Mouse (Mus musculus) C2C12 (cell line): ENCODE data around the gene Rps26. TPM values are rescaled to one million over a fixed set of nuclear protein-coding genes. Genes with fewer than 3 reads are reported as not detected.
"Not testable (repeated sequence)": the region's sequence is repeated elsewhere in the genome, so short reads cannot be mapped to it uniquely, and the experiment has no call there.

Source experiments
- H3K27me3 ChIP-seq: one replicate; pipeline ENCODE4 v1.6.1; 2011; ENCODE audit not compliant: control insufficient read depth, insufficient read depth, insufficient read length
- H3K36me3 ChIP-seq: one replicate; pipeline ENCODE4 v1.6.1; 2011; ENCODE audit not compliant: control insufficient read depth, insufficient read depth
- H3K4me3 ChIP-seq: one replicate; pipeline ENCODE4 v1.5.1; 2011; ENCODE audit warnings: mild to moderate bottlenecking, control low read depth; ENCODE audit not compliant: poor library complexity, insufficient read depth, severe bottlenecking
- H3K79me2 ChIP-seq: one replicate; pipeline ENCODE4 v1.6.1; 2011; ENCODE audit not compliant: control insufficient read depth, insufficient read depth
- H3K79me3 ChIP-seq: one replicate; pipeline ENCODE4 v1.6.1; 2011; ENCODE audit warnings: low read depth, control low read depth
- H3ac ChIP-seq: one replicate; pipeline ENCODE3; 2011; ENCODE audit warnings: low read depth; ENCODE audit not compliant: control insufficient read depth, insufficient read length
- CEBPB ChIP-seq: IDR thresholded peaks from one replicate; pipeline ENCODE4 v1.6.1; 2011; ENCODE audit warnings: low read depth, mild to moderate bottlenecking, control low read depth, moderate library complexity
- CTCF ChIP-seq: IDR thresholded peaks from one replicate; pipeline ENCODE4 v1.5.1; 2011; ENCODE audit not compliant: control insufficient read depth, insufficient read depth, insufficient read length
- FOSL1 ChIP-seq: IDR thresholded peaks from one replicate; pipeline ENCODE4 v1.8.0; 2011; ENCODE audit warnings: mild to moderate bottlenecking, low read length; ENCODE audit not compliant: poor library complexity, insufficient read depth, severe bottlenecking
- MAX ChIP-seq: IDR thresholded peaks from one replicate; pipeline ENCODE4 v1.6.1; 2011; ENCODE audit warnings: mild to moderate bottlenecking, control low read depth
- MYOD1 ChIP-seq: IDR thresholded peaks from one replicate; pipeline ENCODE4 v1.6.1; 2011; ENCODE audit warnings: low read depth; ENCODE audit not compliant: control insufficient read depth, insufficient read length
- MYOG ChIP-seq: IDR thresholded peaks from one replicate; pipeline ENCODE4 v1.6.1; 2011; ENCODE audit not compliant: control insufficient read depth, insufficient read length; ENCODE audit errors: extremely low read depth
- USF1 ChIP-seq: IDR thresholded peaks from one replicate; pipeline ENCODE4 v1.6.1; 2011; ENCODE audit warnings: low read depth, mild to moderate bottlenecking, control low read depth, moderate library complexity
- polyA plus RNA-seq: library from polyadenylated mRNA; unstranded; fragments of >200 nt; fragmentation: generic; extraction: Trizol; gene quantifications from one replicate; pipeline ENCODE4 v1.2.1, GENCODE M21; 2012; ENCODE audit warnings: missing spikeins

Rps26 gene
- polyA plus RNA-seq, 1 experiment = 2,179 TPM

DNA sequence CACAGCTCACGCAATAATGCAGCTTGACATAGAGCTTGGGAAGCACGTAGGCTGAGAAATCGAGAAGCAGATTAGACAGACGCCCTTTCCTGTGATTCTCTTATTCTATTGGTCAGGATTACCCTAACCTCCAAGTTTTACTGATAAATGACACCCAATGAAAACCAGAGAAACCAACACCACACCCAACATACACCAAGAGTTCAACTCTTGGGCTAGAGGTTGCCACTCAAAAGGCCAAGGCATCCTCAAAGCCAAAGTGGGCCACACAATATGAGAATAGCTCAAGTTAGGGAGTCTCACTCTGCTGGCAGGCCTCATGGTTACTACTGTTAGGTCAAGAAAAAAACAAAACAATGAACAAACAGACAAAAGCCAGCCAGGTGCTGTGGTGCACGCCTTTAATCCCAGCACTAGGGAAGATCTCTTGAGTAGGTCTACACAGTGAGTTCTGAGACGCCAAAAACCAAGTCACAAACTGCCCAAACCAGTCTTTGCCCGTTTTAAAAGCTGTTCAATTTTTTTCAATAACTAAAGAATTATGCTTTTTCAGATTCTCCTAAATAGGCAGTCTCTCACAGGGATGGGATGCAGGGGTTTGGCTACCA lies 1.2 kb downstream of the Rps26 start:
- no peak for TF ChIP-seq MYOG
- no peak for TF ChIP-seq FOSL1
- TF ChIP-seq CEBPB = no peak
- no peak for TF ChIP-seq USF1
- TF ChIP-seq MYOD1 = no peak
- TF ChIP-seq MAX = no peak
- no peak for TF ChIP-seq CTCF
- Histone ChIP-seq H3K79me2 (peaks cover 23% of the 10 kb centered on the region), H3ac (peak overlapping the region; percentile 96), H3K79me3 (peaks cover 16% of the 10 kb centered on the region), H3K27me3 (peaks cover 3% of the 10 kb centered on the region), H3K4me3 (peak overlapping the region; percentile 98), H3K36me3 (peaks cover 24% of the 10 kb centered on the region)

DNA sequence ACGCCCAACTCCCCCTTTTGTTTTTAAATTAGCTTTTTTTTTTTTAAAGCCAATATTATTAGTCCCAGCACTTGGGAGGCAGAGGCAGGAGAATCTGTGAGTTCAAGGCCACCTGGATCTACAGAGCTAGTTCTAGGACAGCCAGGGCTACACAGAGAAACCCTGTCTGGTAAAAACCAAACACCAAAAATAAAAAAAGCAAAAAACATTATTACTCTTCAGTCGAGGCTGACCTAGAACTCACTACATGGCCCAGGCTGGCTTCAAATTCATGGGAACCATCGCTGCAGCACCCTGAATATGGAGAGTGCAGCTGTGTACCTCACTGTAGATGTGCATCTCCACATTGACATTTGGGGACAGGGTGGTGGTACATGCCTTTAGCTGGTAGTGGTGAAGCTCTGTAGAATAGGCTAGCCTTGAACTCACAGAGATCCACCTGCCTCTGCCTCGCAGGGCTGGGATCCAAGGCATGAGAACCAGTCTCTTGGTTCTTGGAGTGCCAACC lies 3.4 kb downstream of the Rps26 start:
- H3K4me3 ChIP-seq, H3ac ChIP-seq, H3K27me3 ChIP-seq: not testable (repeated sequence)
- H3K36me3 ChIP-seq = peaks cover 24% of the 10 kb centered on the region
- peaks cover 16% of the 10 kb centered on the region for H3K79me3 ChIP-seq
- peaks cover 23% of the 10 kb centered on the region for H3K79me2 ChIP-seq

DNA sequence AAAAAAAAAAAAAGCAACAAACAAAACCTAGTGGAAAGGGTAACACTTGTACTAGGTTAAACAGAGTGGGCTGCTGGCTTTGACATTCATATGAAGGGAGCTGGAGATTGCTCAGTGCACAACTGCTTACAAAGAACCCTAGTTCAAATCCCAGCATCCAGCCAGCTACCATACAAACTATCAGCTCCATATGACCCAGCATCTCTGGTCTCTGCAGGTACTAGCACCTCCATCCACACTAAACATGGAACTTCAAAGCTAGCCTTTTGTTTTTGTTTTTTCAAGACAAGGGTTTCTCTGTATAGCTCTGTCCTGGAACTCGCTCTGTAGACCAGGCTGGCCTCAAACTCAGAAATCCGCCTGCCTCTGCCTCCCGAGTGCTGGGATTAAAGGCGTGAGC lies 3.8 kb downstream of the Rps26 start:
- Histone ChIP-seq H3K36me3 (peaks cover 24% of the 10 kb centered on the region), H3ac (no peak overlapping the region), H3K27me3 (no peaks in the 10 kb centered on the region), H3K79me2 (peaks cover 23% of the 10 kb centered on the region), H3K4me3 (no peak overlapping the region), H3K79me3 (peaks cover 16% of the 10 kb centered on the region)
- no peak for TF ChIP-seq MAX
- TF ChIP-seq MYOG = no peak
- no peak for TF ChIP-seq FOSL1

DNA sequence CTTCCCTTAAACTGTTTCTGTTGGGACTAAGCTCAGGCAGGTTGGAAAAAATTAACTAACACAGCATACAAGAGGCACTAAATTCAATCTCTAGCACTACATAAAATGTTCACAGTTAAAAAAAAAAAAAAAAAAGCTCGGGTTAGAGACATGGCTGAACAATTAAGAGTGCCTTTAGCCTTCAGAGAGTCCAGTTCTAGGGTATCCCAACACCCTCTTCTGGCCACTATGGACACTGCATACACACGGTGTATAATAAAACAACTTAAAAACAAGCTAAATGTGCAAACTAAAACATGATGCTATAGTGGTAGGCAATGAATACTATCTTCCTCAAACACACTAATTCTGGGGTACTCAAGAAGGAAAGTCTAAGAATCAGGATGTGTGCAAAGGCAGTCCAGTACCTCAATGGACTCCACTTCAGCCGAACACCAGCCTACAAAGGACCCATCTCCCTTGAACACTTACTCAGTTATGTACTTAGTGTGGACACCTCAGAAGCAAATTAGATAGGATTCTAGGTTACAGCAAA lies 4.5 kb downstream of the Rps26 start:
- no peaks in the 10 kb centered on the region for H3K27me3 ChIP-seq
- TF ChIP-seq MYOG (no peak), MYOD1 (no peak), USF1 (no peak), FOSL1 (no peak), MAX (no peak), CTCF (no peak), CEBPB (no peak)
- peaks cover 23% of the 10 kb centered on the region for H3K79me2 ChIP-seq
- no peak overlapping the region for H3K4me3 ChIP-seq
- H3ac ChIP-seq = no peak overlapping the region
- peaks cover 16% of the 10 kb centered on the region for H3K79me3 ChIP-seq
- peaks cover 24% of the 10 kb centered on the region for H3K36me3 ChIP-seq

DNA sequence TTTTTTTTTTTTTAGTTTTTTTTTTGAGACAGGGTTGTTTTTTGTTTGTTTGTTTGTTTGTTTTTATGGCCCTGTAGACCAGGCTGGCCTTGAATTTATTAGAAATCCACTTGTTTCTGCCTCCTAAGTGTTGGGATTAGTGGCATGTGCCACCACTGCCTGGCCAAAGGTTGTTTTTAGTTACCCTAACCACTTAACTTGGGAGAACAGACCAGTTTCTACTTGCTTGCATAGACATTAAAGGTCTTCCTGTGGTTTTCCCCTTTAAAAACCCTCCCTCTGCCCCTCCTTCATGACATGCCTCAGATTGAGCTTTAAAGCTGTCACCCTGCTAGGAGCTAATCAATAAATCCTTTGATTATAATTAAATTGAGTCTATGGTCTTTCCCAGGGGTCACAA lies 6.3 kb downstream of the Rps26 start:
- TF ChIP-seq MYOD1 (no peak), CEBPB (no peak), CTCF (no peak), USF1 (no peak), FOSL1 (no peak), MYOG (no peak), MAX (no peak)
- Histone ChIP-seq H3ac (no peak overlapping the region), H3K36me3 (peaks cover 17% of the 10 kb centered on the region), H3K79me2 (peaks cover 12% of the 10 kb centered on the region), H3K4me3 (no peak overlapping the region), H3K27me3 (no peaks in the 10 kb centered on the region), H3K79me3 (peaks cover 8% of the 10 kb centered on the region)

DNA sequence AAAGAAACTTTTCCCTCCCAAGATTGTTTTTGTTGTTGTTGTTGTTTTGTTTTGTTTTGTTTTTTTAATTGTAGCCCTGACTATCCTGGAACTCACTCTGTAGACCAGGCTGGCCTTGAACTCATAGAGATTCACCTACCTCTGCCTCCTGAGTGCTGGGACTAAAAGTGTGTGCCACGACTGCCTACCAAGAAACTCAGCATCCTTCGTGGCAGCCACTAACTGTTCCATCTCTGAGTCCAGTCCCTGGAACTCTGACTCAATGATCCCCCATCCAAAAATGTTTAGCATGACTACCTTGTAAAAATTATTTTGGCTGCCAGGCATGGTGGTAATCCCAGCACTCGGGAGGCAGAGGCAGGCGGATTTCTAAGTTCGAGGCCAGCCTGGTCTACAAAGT lies 7.4 kb downstream of the Rps26 start:
- not testable (repeated sequence) for H3K79me2 ChIP-seq, H3K79me3 ChIP-seq, H3K27me3 ChIP-seq, H3ac ChIP-seq, H3K4me3 ChIP-seq, H3K36me3 ChIP-seq
